Mouse (Mus musculus) T-cell, adult 2 months (primary cell): ENCODE data around the gene Irf9.

Source experiments
- DNase-seq: peaks from one replicate; pipeline ENCODE4 v3.0.0; 2022; ENCODE audit warnings: low spot score

Gene Irf9

DNA sequence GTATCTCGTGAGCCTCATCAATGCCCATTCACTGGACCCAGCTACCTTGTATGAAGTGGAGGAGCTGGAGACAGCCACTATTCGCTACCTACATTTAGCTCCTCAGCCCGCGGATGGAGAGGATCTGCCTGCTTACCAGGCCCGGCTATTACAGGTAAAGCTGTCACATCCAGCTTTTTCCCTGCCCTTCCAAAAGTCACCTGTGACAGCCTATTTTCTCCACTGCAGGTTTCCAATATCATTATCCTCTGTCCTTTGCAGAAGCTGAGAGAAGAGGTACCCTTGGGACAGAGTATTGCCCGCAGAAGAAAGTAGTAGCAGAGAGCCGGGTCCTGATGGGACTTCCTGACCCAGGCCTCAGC is at the start of gene Irf9:
TSS of gene Irf9 (plus strand) at position 301 of the 362 bp plus-strand sequence.
- DNase-seq: no peak

DNA sequence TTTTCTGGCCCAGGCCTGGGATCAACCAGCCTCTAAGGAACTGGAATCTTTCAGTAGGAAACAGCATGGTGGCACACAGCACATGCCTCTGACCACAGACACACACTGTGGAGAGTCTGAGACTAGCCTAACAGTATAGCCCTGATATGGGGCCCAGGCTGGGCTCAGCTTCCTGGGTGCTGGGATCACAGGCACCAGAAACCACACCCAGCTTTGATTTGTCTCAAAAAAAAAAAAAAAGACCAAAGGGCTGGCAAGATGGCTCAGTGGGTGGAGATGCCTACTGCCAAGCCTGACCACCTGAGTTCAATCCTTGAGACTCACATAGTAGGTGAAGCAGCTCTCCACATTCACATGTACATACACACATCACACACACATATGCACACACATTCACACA is 48.7 kb upstream of the Irf9 start:
- no peak for DNase-seq

DNA sequence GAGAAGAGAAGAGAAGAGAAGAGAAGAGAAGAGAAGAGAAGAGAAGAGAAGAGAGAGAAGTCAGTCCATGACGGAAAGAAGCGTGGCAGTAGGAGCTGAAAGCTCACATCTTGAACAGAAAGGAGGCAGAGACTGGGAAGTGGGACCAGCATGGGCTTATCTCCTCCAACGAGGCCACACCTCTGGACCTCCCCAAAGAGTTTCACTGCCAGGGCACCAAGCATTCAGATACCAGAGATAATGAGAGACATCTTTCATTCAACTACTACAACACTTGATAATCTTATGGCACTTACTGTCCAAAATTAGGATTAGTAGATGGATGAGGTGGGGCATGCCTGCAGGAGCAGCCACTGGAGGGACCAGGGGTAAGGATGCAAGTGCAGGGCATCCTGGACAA is 47.6 kb upstream of the Irf9 start:
- DNase-seq: no peak

GRCm38 (mm10) chr14:55557003-55557402 is 46.4 kb upstream of the Irf9 start:
- peak; percentile 65 for DNase-seq

- no peak for DNase-seq
Measured at GRCm38 (mm10) chr14:55557587-55557986, 45.8 kb upstream of the Irf9 start.

GRCm38 (mm10) chr14:55558740-55559448 is 44.5 kb upstream of the Irf9 start:
- DNase-seq: no peak

- DNase-seq: peak; percentile 80
Measured at GRCm38 (mm10) chr14:55559799-55560201, 43.6 kb upstream of the Irf9 start, which contains the start of gene Dcaf11. Gene Dcaf11, plus strand, starts transcription at chr14:55560006.

- DNase-seq: peak; percentile 98
Measured at GRCm38 (mm10) chr14:55560202-55561073, 42.9 kb upstream of the Irf9 start, which contains the start of gene A730061H03Rik. Gene A730061H03Rik, minus strand, starts transcription at chr14:55560406.

GRCm38 (mm10) chr14:55561860-55562259 is 41.5 kb upstream of the Irf9 start:
- no peak for DNase-seq

DNA sequence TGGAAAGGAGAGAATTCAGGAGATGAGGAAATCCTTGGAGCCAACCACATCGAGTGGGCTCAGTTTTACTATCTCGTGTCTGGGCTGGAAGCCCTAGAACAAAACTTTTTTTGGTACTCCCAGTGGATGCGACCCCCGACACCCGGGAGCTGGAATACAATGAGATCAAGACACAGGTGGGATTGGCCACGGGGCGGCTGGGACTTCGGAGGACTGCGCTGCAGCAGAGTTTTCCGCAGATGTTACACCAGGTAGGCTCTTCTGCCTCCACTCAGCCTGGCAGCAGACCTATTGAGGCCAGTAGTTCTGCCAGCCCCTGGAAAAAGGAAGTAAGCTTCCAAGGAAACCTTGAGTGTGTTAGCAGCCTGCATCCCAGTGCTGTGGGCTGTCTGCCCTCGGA is 40.1 kb upstream of the Irf9 start:
- DNase-seq: no peak

DNA sequence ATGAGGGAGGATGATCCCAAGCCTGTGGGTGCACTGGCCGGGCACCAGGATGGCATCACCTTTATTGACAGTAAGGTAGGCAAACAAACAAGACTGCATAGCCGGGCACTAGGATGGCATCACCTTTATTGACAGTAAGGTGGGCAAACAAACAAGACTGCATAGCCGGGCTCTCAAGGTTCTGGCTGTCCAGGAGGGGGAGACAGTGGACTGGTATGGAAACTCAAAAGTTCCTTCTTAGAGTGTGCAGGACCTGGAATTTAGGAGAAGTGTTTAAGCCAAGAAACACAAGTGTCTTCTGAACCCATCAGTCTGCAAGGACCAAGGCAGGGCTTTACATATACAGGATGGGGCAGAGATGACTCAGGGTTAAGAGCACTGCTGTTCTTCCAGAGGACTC is 37.6 kb upstream of the Irf9 start:
- no peak for DNase-seq

DNA sequence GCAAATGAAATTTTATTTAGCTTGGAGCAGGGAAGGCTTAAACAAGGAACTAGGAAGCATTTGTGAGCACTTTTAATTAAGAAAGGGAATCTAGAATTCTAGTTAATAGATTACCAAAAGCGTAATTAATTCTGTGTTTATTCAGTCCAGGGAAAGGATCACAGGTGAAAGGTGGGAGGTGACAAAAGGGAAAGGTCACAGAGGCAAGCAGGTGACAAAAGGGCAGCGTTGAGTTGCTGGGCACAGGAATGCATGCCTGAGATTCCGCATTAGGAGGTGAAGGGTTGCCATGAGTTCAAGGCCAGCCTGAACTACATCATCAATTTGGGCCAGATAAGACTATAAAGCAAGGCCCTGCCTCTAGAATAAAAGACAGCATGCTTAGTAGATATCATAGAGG is 35.9 kb upstream of the Irf9 start:
- DNase-seq: no peak

GRCm38 (mm10) chr14:55570588-55570987 is 32.8 kb upstream of the Irf9 start:
- DNase-seq: no peak

DNA sequence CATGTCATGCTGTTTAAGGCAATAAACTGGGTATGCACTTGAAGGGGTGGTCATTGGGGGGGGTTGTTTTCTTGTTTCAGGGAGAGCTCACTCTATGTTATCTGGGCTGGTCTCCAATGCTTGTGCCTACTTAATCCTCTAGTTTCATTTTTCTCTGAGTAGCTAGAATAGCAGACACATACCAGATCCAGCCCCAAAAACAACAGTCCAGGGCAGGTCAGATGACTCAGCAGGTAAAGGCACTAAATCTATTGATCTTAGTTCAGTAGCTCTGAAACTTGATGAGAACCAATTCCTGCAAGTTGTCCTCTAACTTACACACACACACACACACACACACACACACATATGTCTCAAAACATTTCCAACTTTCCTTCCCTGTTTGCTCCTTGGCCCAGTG is 31.6 kb upstream of the Irf9 start:
- no peak for DNase-seq

DNA sequence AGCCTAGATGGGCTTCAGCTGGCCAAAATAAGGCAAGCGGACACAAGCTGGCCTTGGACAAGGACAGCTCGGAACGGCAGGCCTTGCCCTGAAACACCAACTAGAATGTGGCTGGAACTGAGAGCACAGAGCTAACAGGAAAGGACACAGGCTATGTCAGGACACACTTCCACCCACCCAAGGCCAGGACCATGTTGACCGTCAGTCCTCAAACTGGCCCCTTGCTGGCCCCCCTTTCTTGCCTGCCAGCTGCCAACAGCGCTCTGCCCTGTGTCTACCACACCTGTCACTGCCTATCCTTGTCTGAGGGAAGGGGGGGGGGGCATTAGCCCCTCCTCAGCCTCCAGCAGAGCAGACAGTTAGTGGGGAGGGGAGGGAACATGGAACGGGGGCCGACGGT is 28.1 kb upstream of the Irf9 start, which contains the start of gene Fitm1:
TSS of gene Fitm1 (plus strand) at position 316 of the 400 bp plus-strand sequence.
- no peak for DNase-seq

DNA sequence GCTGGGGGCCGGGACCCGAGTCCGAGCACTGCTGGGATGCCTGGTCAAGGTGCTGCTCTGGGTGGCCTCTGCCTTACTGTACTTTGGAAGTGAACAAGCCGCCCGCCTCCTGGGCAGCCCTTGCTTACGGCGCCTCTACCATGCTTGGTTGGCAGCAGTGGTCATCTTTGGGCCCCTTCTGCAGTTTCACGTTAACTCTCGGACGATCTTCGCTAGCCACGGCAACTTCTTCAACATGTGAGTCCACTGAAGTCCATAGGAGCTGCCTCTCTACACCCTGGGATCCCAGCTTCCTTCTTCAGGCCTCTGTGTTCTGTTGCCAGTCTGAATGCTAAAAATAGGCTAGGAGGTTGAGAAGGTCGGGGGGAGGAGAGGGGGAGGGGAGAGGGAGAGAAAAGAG is 27.7 kb upstream of the Irf9 start:
- DNase-seq: no peak

GRCm38 (mm10) chr14:55576376-55576775 is 27.0 kb upstream of the Irf9 start:
- no peak for DNase-seq

DNA sequence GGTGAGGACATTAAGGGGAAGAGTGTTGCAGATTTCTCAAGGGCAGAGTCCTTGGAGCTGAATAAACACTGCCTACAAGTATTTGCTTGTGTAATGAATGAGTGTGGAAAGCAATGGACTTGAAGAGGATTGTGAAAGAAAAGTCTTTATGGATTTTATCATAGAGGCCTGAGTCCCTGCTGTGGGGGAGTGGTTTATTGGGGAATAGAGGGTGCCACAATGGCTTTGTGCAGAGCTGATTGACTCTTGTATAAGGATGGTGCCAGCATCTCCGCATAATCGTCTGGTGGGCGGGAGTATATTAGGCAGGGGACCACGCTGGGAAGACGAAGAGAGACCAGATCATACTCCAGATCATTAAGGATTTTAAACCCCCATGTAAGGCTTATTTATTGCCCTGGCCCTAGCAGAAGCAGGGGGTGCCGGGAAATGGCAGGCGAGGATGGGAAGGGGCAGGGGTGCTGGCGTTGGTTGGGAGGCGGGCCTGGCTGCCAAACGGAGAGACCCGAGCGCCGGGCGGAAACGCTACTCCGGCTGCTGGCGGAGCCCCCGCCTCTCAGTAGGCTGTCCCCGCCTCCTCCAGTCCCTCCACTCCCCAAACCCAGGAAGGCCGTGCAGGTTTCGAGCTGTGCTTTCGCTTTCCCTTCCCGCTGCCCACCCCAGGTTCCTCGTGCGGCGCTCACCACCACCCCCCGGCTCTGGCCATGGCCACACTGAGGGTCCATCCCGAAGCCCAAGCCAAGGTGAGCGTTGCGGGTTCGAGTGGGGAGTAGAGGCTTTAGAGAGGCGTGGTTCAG is 25.3 kb upstream of the Irf9 start, which contains the start of gene Psme1:
TSS of gene Psme1 (plus strand) at position 253 of the 797 bp plus-strand sequence.
- peak; percentile 87 for DNase-seq

DNA sequence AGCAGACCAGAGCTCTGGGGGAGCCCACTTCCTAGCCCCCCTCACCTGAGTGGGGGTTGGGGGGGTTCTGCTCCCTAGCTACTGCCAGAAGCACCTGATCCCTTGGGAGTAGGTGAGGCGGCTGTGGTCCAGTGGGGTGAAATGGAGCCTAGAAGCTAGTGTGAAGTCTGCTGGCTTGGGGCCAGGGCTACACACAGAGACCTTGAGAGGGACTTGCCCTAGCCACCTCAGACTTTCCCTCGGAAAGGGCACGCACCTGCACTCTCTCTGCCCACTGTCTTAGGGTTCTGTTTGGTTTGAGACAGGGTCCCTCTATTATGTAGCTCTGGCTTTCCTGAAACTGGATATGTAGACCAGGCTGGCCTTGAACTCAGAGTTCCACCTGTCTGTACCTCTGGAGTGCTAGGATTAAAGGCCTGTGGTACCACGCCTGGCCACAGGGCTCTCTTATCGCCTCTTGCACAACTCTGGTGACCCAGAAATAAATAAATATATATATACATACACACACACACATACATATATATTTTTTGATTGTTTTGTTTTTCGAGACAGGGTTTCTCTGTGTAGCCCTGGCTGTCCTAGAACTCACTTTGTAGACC is 24.6 kb upstream of the Irf9 start:
- peak; percentile 37 for DNase-seq

DNA sequence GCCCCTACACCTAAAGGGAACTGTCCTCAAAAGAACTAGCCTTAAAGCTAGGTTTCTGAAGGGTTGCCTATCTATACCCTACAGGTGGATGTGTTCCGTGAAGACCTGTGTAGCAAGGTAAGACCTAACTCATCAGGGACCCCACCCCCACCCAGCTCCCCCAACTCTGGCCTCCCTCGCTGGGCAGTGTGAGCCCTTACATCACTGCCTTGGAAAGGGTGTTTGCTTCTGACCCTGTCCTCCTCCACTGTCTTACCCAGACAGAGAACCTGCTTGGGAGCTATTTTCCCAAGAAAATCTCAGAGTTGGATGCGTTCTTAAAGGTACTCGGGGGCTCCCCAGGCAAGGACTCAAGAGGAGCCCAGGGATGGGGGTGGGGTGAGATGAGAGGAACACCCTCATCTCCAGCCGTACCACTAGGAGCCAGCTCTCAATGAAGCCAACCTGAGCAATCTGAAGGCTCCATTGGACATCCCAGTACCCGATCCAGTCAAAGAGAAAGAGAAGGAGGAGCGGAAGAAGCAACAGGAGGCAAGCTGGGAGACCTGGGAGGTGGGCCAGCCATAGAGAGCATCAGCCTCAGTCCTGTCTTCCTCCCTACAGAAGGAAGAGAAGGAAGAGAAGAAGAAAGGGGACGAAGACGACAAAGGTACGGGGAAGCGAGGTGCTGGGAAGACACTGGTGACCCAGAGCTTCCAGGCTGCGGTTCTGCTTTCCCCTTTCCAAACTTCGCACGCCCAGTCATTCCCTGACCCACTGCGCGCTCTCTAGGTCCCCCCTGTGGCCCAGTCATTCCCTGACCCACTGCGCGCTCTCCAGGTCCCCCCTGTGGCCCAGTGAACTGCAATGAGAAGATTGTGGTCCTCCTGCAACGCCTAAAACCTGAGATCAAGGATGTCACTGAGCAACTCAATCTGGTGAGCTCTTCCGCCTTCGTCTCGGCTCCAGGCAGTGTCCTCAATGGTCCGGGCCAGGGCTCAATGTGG is 23.6 kb upstream of the Irf9 start:
- DNase-seq: no peak

DNA sequence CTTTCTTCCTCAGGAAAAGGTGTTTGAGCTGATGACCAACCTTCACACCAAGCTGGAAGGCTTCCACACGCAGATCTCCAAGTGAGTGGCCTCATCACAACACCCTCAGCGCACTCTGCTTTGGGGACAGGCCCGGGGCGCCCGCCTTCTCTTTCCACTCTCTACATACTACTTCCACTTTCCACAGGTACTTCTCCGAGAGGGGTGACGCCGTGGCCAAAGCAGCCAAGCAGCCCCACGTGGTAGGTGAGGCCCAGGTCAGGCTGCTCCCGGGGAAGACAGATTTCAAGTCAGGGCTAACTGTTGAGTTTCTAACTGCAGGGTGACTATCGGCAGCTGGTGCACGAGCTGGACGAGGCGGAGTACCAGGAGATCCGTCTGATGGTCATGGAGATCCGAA is 22.6 kb upstream of the Irf9 start:
- no peak for DNase-seq
